8 mouse cellular contexts compared by ENCODE assay signal in the genomic region with DNA sequence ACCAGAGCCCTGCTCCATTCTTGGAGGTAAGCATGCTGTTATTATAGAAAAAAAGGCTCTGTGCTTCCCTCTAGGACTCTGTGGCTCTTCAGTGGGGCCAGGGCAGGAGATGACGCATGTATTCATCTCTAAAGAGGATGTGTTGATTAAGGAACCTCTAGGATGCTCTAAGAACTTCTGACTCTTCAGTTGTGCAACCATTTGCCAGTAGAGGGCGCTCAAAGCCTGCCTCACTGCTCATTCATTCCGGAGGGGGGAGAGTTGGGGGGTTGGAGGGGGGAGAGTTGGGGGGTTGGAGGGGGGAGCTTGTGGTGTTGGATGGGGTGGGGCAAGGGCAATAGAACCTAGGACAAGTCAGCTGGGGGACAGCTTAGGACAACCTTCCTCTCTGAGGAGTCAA. TPM values are rescaled to one million over a fixed set of nuclear protein-coding genes. Genes with fewer than 3 reads are reported as not detected.
A peak's percentile ranks its signal among the peaks of the same experiment; 100 is the strongest.
DNase-seq lines count a peak whose midpoint lies in the region; ATAC-seq and TF ChIP-seq lines count a peak whose summit lies in the region.

No protein-coding gene starts in this region.

- H3K4me2 ChIP-seq in forebrain, embryonic 11.5 days (ENCODE audit: low read depth, low read length, severe bottlenecking): no peak overlapping the region
- no peak overlapping the region for H3K4me2 ChIP-seq in forebrain, embryonic 13.5 days
- H3K4me2 ChIP-seq in liver, embryonic 11.5 days: no peak overlapping the region
- H3K4me2 ChIP-seq in embryonic facial prominence, embryonic 11.5 days (ENCODE audit: low read depth, low read length): no peak overlapping the region
- no peak overlapping the region for H3K4me2 ChIP-seq in lung, postnatal 0 days (replicated peaks; ENCODE audit: low read depth, low read length)

- WGBS in forebrain, embryonic 11.5 days: 4% methylated on average over 3 of the region's 3 CpGs
- 0% methylated on average over 3 of the region's 3 CpGs for WGBS in forebrain, embryonic 13.5 days
- WGBS in liver, embryonic 11.5 days: 0% methylated on average over 3 of the region's 3 CpGs
- WGBS in embryonic facial prominence, embryonic 11.5 days: 2% methylated on average over 3 of the region's 3 CpGs
- 7% methylated on average over 3 of the region's 3 CpGs for WGBS in lung, postnatal 0 days

- no peak overlapping the region for H3K9ac ChIP-seq in forebrain, embryonic 11.5 days (ENCODE audit: low read length)
- no peak overlapping the region for H3K9ac ChIP-seq in forebrain, embryonic 13.5 days
- H3K9ac ChIP-seq in liver, embryonic 11.5 days (ENCODE audit: low read depth, low read length): no peak overlapping the region
- no peak overlapping the region for H3K9ac ChIP-seq in embryonic facial prominence, embryonic 11.5 days (replicated peaks; ENCODE audit: low read length)
- no peak overlapping the region for H3K9ac ChIP-seq in lung, postnatal 0 days (replicated peaks; ENCODE audit: low read depth)

- ATAC-seq in forebrain, embryonic 11.5 days (replicated peaks; ENCODE audit: low FRiP score): no peak
- ATAC-seq in forebrain, embryonic 13.5 days: no peak; the same call in 1 of the 2 replicates
- no peak for ATAC-seq in liver, embryonic 11.5 days (replicated peaks; ENCODE audit: low FRiP score)
- no peak for ATAC-seq in embryonic facial prominence, embryonic 11.5 days (replicated peaks; ENCODE audit: insufficient number of reproducible peaks, low FRiP score, low TSS enrichment, low read depth)
- ATAC-seq in lung, postnatal 0 days: peak; percentile 23; the same call in 1 of the 2 replicates

- no peaks in the 10 kb centered on the region for H3K36me3 ChIP-seq in forebrain, embryonic 11.5 days (ENCODE audit: control insufficient read depth, insufficient read depth, low read length)
- peaks cover 5% of the 10 kb centered on the region; the same call in 1 of the 2 replicates for H3K36me3 ChIP-seq in forebrain, embryonic 13.5 days (ENCODE audit: poor library complexity, severe bottlenecking)
- no peaks in the 10 kb centered on the region for H3K36me3 ChIP-seq in liver, embryonic 11.5 days (ENCODE audit: control insufficient read depth, insufficient read depth, low read length)
- H3K36me3 ChIP-seq in embryonic facial prominence, embryonic 11.5 days (replicated peaks; ENCODE audit: control insufficient read depth, insufficient read depth, low read depth, low read length): no peaks in the 10 kb centered on the region
- H3K36me3 ChIP-seq in lung, postnatal 0 days (ENCODE audit: insufficient read depth, low read length): no peaks in the 10 kb centered on the region

- peaks cover 1% of the 10 kb centered on the region for H3K4me1 ChIP-seq in forebrain, embryonic 11.5 days (replicated peaks; ENCODE audit: control insufficient read depth, insufficient read depth, low read length)
- H3K4me1 ChIP-seq in forebrain, embryonic 13.5 days: peaks cover 6% of the 10 kb centered on the region
- H3K4me1 ChIP-seq in liver, embryonic 11.5 days (replicated peaks; ENCODE audit: control insufficient read depth, insufficient read depth, low read length): peaks cover 3% of the 10 kb centered on the region
- H3K4me1 ChIP-seq in embryonic facial prominence, embryonic 11.5 days (ENCODE audit: control insufficient read depth, insufficient read depth, low read length): no peaks in the 10 kb centered on the region
- H3K4me1 ChIP-seq in lung, postnatal 0 days (ENCODE audit: insufficient read depth, low read depth, low read length): no peaks in the 10 kb centered on the region

- no peak overlapping the region for H3K4me3 ChIP-seq in forebrain, embryonic 11.5 days (ENCODE audit: low read depth, low read length)
- H3K4me3 ChIP-seq in forebrain, embryonic 13.5 days: no peak overlapping the region
- no peak overlapping the region for H3K4me3 ChIP-seq in liver, embryonic 11.5 days (ENCODE audit: low read depth, low read length)
- no peak overlapping the region for H3K4me3 ChIP-seq in embryonic facial prominence, embryonic 11.5 days (ENCODE audit: low read depth, low read length)
- no peak overlapping the region for H3K4me3 ChIP-seq in lung, postnatal 0 days (ENCODE audit: low read depth, low read length)

- peak; percentile 74 for TF ChIP-seq CTCF in lung, postnatal 0 days (IDR thresholded peaks at IDR 0.05)

- H3K27me3 ChIP-seq in forebrain, embryonic 11.5 days (ENCODE audit: control insufficient read depth, insufficient read depth, low read length): peaks cover 4% of the 10 kb centered on the region
- H3K27me3 ChIP-seq in forebrain, embryonic 13.5 days: peaks cover 50% of the 10 kb centered on the region
- peaks cover 27% of the 10 kb centered on the region for H3K27me3 ChIP-seq in liver, embryonic 11.5 days (replicated peaks; ENCODE audit: control insufficient read depth, insufficient read depth, low read length)
- peaks cover 9% of the 10 kb centered on the region for H3K27me3 ChIP-seq in embryonic facial prominence, embryonic 11.5 days (ENCODE audit: control insufficient read depth, insufficient read depth, low read length)
- H3K27me3 ChIP-seq in lung, postnatal 0 days (replicated peaks; ENCODE audit: insufficient read depth, low read length): peaks cover under 1% of the 10 kb centered on the region; the same call in 1 of the 2 replicates

- no peak for TF ChIP-seq EP300 in lung, postnatal 0 days (IDR thresholded peaks at IDR 0.05)

- DNase-seq in forebrain, embryonic 11.5 days (ENCODE audit: low spot score): peak; percentile 78
- peak; percentile 57 for DNase-seq in liver
- no peak for DNase-seq in liver, embryonic 11.5 days (ENCODE audit: low spot score)
- peak; percentile 53 for DNase-seq in adrenal gland, postnatal 25 days
- peak; percentile 73 for DNase-seq in embryonic facial prominence, embryonic 11.5 days (ENCODE audit: low spot score)
- DNase-seq in lung, postnatal 0 days (ENCODE audit: low spot score): peak; percentile 51
- DNase-seq in telencephalon, adult 2 months (ENCODE audit: low read depth, low spot score): peak; percentile 29

- H3K27ac ChIP-seq in forebrain, embryonic 11.5 days (ENCODE audit: low read depth, low read length): no peak overlapping the region
- H3K27ac ChIP-seq in forebrain, embryonic 13.5 days: no peak overlapping the region
- H3K27ac ChIP-seq in liver, embryonic 11.5 days (ENCODE audit: low read depth, low read length): no peak overlapping the region
- no peak overlapping the region for H3K27ac ChIP-seq in embryonic facial prominence, embryonic 11.5 days (replicated peaks; ENCODE audit: low read depth, low read length)
- no peak overlapping the region for H3K27ac ChIP-seq in lung, postnatal 0 days (ENCODE audit: low read length)

- H3K9me3 ChIP-seq in forebrain, embryonic 11.5 days (ENCODE audit: control insufficient read depth, low read length): no peaks in the 10 kb centered on the region
- no peaks in the 10 kb centered on the region for H3K9me3 ChIP-seq in forebrain, embryonic 13.5 days (replicated peaks)
- no peaks in the 10 kb centered on the region for H3K9me3 ChIP-seq in liver, embryonic 11.5 days (ENCODE audit: control insufficient read depth, low read length)
- no peaks in the 10 kb centered on the region for H3K9me3 ChIP-seq in embryonic facial prominence, embryonic 11.5 days (replicated peaks; ENCODE audit: control insufficient read depth, low read length)
- H3K9me3 ChIP-seq in lung, postnatal 0 days (ENCODE audit: low read length): no peaks in the 10 kb centered on the region

RNA-seq across cellular contexts. Expression of a gene that starts 52.9 kb away (rescaled TPM):
- polyA plus RNA-seq in forebrain, embryonic 11.5 days (2014; fragmentation: Nextera tagmentation; extraction: Ambion mirVana): 1.6 and 2.4 TPM in 2 replicates
- polyA plus RNA-seq in forebrain, embryonic 13.5 days (2015; fragmentation: Nextera tagmentation; extraction: Ambion mirVana): 6.2 and 8.4 TPM in 2 replicates
- not detected in 2 replicates for polyA plus RNA-seq in liver, embryonic 11.5 days (2014; fragmentation: Nextera tagmentation; extraction: Ambion mirVana)
- 43.0 and 54.3 TPM in 2 replicates for total RNA-seq in adrenal gland, postnatal 25 days (2021)
- 0.74 and 0.83 TPM in 2 replicates for polyA plus RNA-seq in embryonic facial prominence, embryonic 11.5 days (2014; fragmentation: Nextera tagmentation; extraction: Ambion mirVana)
- polyA plus RNA-seq in lung, postnatal 0 days (2015; fragmentation: Nextera tagmentation; extraction: Ambion mirVana): 1.2 and 1.4 TPM in 2 replicates
